Mouse (Mus musculus) CH12.LX (cell line): ENCODE data around the gene Pde8b. TPM values are rescaled to one million over a fixed set of nuclear protein-coding genes. Genes with fewer than 3 reads are reported as not detected.

Experiments
- DNase-seq: peaks from one replicate; pipeline ENCODE4 v3.0.0-alpha.2; 2013; ENCODE audit errors: extremely low read depth
- H3K27ac ChIP-seq: 2 replicates; pipeline ENCODE4 v1.5.1; 2012; ENCODE audit warnings: low read depth, mild to moderate bottlenecking, control low read depth, moderate library complexity; ENCODE audit not compliant: insufficient read depth
- H3K27me3 ChIP-seq: replicated peaks from 2 replicates; pipeline ENCODE3; 2012; ENCODE audit warnings: inconsistent platforms
- H3K36me3 ChIP-seq, 2 experiments: replicated peaks in 1 of 2; 2 replicates each; pipeline versions ENCODE3 to v1.6.1; 2012; ENCODE audit warnings: inconsistent platforms in 1 of 2, low read length in 1 of 2, mild to moderate bottlenecking in 1 of 2, mixed read lengths in 1 of 2, moderate library complexity in 1 of 2; ENCODE audit not compliant: control insufficient read depth in 1 of 2, insufficient read depth in 1 of 2
- H3K4me1 ChIP-seq, 2 experiments: 2 replicates each; pipeline ENCODE4 v1.6.1; 2012; ENCODE audit warnings: inconsistent platforms in 1 of 2, moderate library complexity in 1 of 2; ENCODE audit not compliant: insufficient read depth in 2 of 2, control insufficient read depth in 1 of 2
- H3K4me2 ChIP-seq: 2 replicates; pipeline ENCODE4 v1.6.1; 2012; ENCODE audit warnings: low read depth, mild to moderate bottlenecking, control low read depth; ENCODE audit not compliant: poor library complexity, insufficient read depth, severe bottlenecking
- H3K4me3 ChIP-seq, 3 experiments: fragments of 150-350 bp in 1 of 3; sonication (generic) in 1 of 3; replicated peaks in 1 of 3; 2 replicates each; pipeline versions ENCODE3 to v1.5.1; 2011 to 2012; ENCODE audit warnings: low read depth in 2 of 3, low read length in 2 of 3, mild to moderate bottlenecking in 2 of 3, moderate library complexity in 2 of 3, control low read depth in 1 of 3, improper control_type of control experiment in 1 of 3, inconsistent platforms in 1 of 3, mixed read lengths in 1 of 3; ENCODE audit not compliant: poor library complexity in 1 of 3
- H3K79me2 ChIP-seq: replicated peaks from 2 replicates; pipeline ENCODE4 v1.6.1; 2012; ENCODE audit warnings: mild to moderate bottlenecking, moderate library complexity; ENCODE audit not compliant: control insufficient read depth, poor library complexity, insufficient read depth, severe bottlenecking; ENCODE audit errors: extremely low read depth
- H3K9ac ChIP-seq: 2 replicates; pipeline ENCODE4 v1.6.1; 2012; ENCODE audit warnings: low read depth, mild to moderate bottlenecking, control low read depth, moderate library complexity; ENCODE audit not compliant: insufficient read depth
- H3K9me3 ChIP-seq: replicated peaks from 2 replicates; pipeline ENCODE3; 2012; ENCODE audit warnings: low read length, inconsistent platforms, mixed read lengths
- CHD1 ChIP-seq: IDR thresholded peaks from 2 replicates; pipeline ENCODE4 v1.6.1; 2012; ENCODE audit warnings: low read depth, low read length, improper control_type of control experiment, inconsistent platforms
- JUND ChIP-seq: conservative IDR thresholded peaks from 2 replicates; pipeline ENCODE4 v1.6.1; 2011; ENCODE audit warnings: low read depth, low read length, improper control_type of control experiment
- MAFK ChIP-seq: IDR thresholded peaks from 2 replicates; pipeline ENCODE4 v1.6.1; 2011; ENCODE audit warnings: low read length, improper control_type of control experiment; ENCODE audit not compliant: insufficient replicate concordance
- MEF2A ChIP-seq: IDR thresholded peaks from 2 replicates; pipeline ENCODE4 v1.6.1; 2014; ENCODE audit warnings: low read depth, mild to moderate bottlenecking, inconsistent platforms, low read length, improper control_type of control experiment, borderline replicate concordance
- MXI1 ChIP-seq: IDR thresholded peaks from 2 replicates; pipeline ENCODE4 v1.6.1; 2011; ENCODE audit warnings: mild to moderate bottlenecking, low read depth, low read length, improper control_type of control experiment
- NRF1 ChIP-seq: IDR thresholded peaks from 2 replicates; pipeline ENCODE4 v1.6.1; 2014; ENCODE audit warnings: low read depth, mild to moderate bottlenecking, inconsistent platforms, low read length, improper control_type of control experiment, moderate library complexity
- POLR2A ChIP-seq: IDR thresholded peaks from 2 replicates; pipeline ENCODE4 v1.6.1; 2011; ENCODE audit warnings: low read depth, mild to moderate bottlenecking, improper control_type of control experiment, low read length
- RCOR1 ChIP-seq: conservative IDR thresholded peaks from 2 replicates; pipeline ENCODE4 v1.6.1; 2012; ENCODE audit warnings: low read depth, mild to moderate bottlenecking, inconsistent platforms, low read length, improper control_type of control experiment
- SMC3 ChIP-seq: IDR thresholded peaks from 2 replicates; pipeline ENCODE4 v1.6.1; 2011; ENCODE audit warnings: low read depth, low read length, improper control_type of control experiment
- TCF12 ChIP-seq: IDR thresholded peaks from 2 replicates; pipeline ENCODE4 v1.6.1; 2014; ENCODE audit warnings: low read depth, mild to moderate bottlenecking, inconsistent platforms, low read length, improper control_type of control experiment
- ZC3H11A ChIP-seq: IDR thresholded peaks from 2 replicates; pipeline ENCODE4 v1.6.1; 2012; ENCODE audit warnings: low read depth, mild to moderate bottlenecking, inconsistent platforms, low read length, improper control_type of control experiment
- ZMIZ1 ChIP-seq: IDR thresholded peaks from 2 replicates; pipeline ENCODE4 v1.6.1; 2012; ENCODE audit warnings: low read depth, mild to moderate bottlenecking, inconsistent platforms, low read length, improper control_type of control experiment
- dilution Hi-C: fragments of 300-500 bp; cut with MboI; formaldehyde crosslinking; loops from 2 replicates; pipeline ENCODE4 v1.14.3; 2020; ENCODE audit warnings: low sequenced_read_pairs; ENCODE audit not compliant: extremely low pct_unique_long_range_greater_than_20kb, extremely low pct_ligation_motif_present
- in situ Hi-C: fragments of 300-500 bp; cut with MboI; formaldehyde crosslinking; loops from 3 replicates; pipeline ENCODE4 v1.14.3; 2019; ENCODE audit warnings: low sequenced_read_pairs, low pct_ligation_motif_present, low pct_unique_long_range_greater_than_20kb, mixed read lengths
- polyA plus RNA-seq: library from polyadenylated mRNA; unstranded; fragments of >175 nt; gene quantifications from 2 replicates; pipeline ENCODE4 v1.2.1, GENCODE M21; 2012; ENCODE audit warnings: low read depth; ENCODE audit not compliant: insufficient read length
- total RNA-seq, 2 experiments: library from RNA; depleted of rRNA; stranded (reverse); fragments of 300-350 nt in 1 of 2; fragments of >200 nt in 1 of 2; gene quantifications; 2 replicates each; pipeline ENCODE4 v1.2.3; 2012 to 2014

Gene Pde8b
- total and polyA plus RNA-seq, 3 experiments = 0.25 to 2.0 (median 0.93) TPM

- H3K27ac ChIP-seq = no peak overlapping the region
- peaks cover 0 to 2% of the 10 kb centered on the region in 2 experiments for H3K36me3 ChIP-seq
- no peak for TF ChIP-seq JUND
- TF ChIP-seq NRF1 = no peak
- TF ChIP-seq, all 38 proteins: peak for 0
- H3K9me3 ChIP-seq = no peaks in the 10 kb centered on the region
- no peak for DNase-seq
- H3K4me3 ChIP-seq = no peak overlapping the region
- no peaks in the 10 kb centered on the region for H3K27me3 ChIP-seq
- H3K79me2 ChIP-seq = no peaks in the 10 kb centered on the region
- dilution Hi-C loops (no loop called here), in situ Hi-C loops (no loop called here)
- peaks cover 17 to 39% of the 10 kb centered on the region in 2 experiments for H3K4me1 ChIP-seq
- H3K9ac ChIP-seq = no peak overlapping the region
- H3K4me2 ChIP-seq = no peak overlapping the region
Observed at GRCm38 (mm10) chr13:95098931-95099720, 151.0 kb downstream of the Pde8b start.

- H3K79me2 ChIP-seq = no peaks in the 10 kb centered on the region
- in situ Hi-C loops (no loop called here), dilution Hi-C loops (no loop called here)
- H3K9me3 ChIP-seq = no peaks in the 10 kb centered on the region
- H3K4me3 ChIP-seq = no peak overlapping the region
- H3K27ac ChIP-seq = no peak overlapping the region
- no peak overlapping the region for H3K9ac ChIP-seq
- TF ChIP-seq RCOR1 = no peak
- no peak for TF ChIP-seq MAFK
- no peak for TF ChIP-seq TCF12
- no peak for TF ChIP-seq POLR2A
- no peak for TF ChIP-seq ZMIZ1
- no peak for TF ChIP-seq MEF2A
- TF ChIP-seq SMC3 = no peak
- no peak for TF ChIP-seq MXI1
- TF ChIP-seq CHD1 = no peak
- TF ChIP-seq, all 38 proteins: peak for 0
- Histone ChIP-seq H3K4me1 (peaks cover 14 to 43% of the 10 kb centered on the region in 2 experiments), H3K36me3 (peaks cover 0 to 2% of the 10 kb centered on the region in 2 experiments), H3K4me2 (no peak overlapping the region), H3K27me3 (no peaks in the 10 kb centered on the region)
- no peak for DNase-seq
Observed at GRCm38 (mm10) chr13:95096646-95097045, 153.5 kb downstream of the Pde8b start.

GRCm38 (mm10) chr13:95095860-95096259 is 154.3 kb downstream of the Pde8b start:
- in situ Hi-C loops (no loop called here), dilution Hi-C loops (no loop called here)
- peaks cover 0 to under 1% of the 10 kb centered on the region in 2 experiments for H3K36me3 ChIP-seq
- H3K4me3 ChIP-seq = no peak overlapping the region
- no peak for TF ChIP-seq ZC3H11A
- no peak for DNase-seq
- peaks cover 14 to 43% of the 10 kb centered on the region in 2 experiments for H3K4me1 ChIP-seq
- no peaks in the 10 kb centered on the region for H3K27me3 ChIP-seq
- no peaks in the 10 kb centered on the region for H3K79me2 ChIP-seq
- no peak overlapping the region for H3K9ac ChIP-seq
- no peak overlapping the region for H3K27ac ChIP-seq
- H3K4me2 ChIP-seq = no peak overlapping the region
- H3K9me3 ChIP-seq = no peaks in the 10 kb centered on the region
